Mouse (Mus musculus) liver, embryonic 11.5 days (tissue): ENCODE measurements at regions not wholly inside any gene's neighbourhood (a gene's known extent, or its start where the extent isn't known, plus 50 kb on each side); places are given as distances from the start of the nearest gene placed in this dataset.

ENCODE experiments used
- ATAC-seq: fragments of 200-750 bp; cut with Nextera tagmentation; replicated peaks from 2 replicates; pipeline ENCODE4 v1.8.0; 2017; ENCODE audit warnings: moderate number of reproducible peaks, mild to moderate bottlenecking, moderate TSS enrichment, moderate library complexity; ENCODE audit not compliant: low FRiP score
- DNase-seq: peaks from one replicate; pipeline ENCODE4 v3.0.0-alpha.2; 2017; ENCODE audit warnings: low spot score
- H3K27ac ChIP-seq: fragments of 300-500 bp; sonication (generic); 2 replicates; pipeline ENCODE4 v1.5.1; 2014; ENCODE audit warnings: mild to moderate bottlenecking, low read depth, low read length, control low read depth
- H3K27me3 ChIP-seq: fragments of 300-500 bp; sonication (generic); replicated peaks from 2 replicates; pipeline ENCODE4 v1.6.1; 2014; ENCODE audit warnings: low read length, mixed read lengths; ENCODE audit not compliant: control insufficient read depth, insufficient read depth
- H3K36me3 ChIP-seq: fragments of 300-500 bp; sonication (generic); 2 replicates; pipeline ENCODE4 v1.6.1; 2014; ENCODE audit warnings: mild to moderate bottlenecking, low read length, moderate library complexity, mixed read lengths; ENCODE audit not compliant: control insufficient read depth, insufficient read depth
- H3K4me1 ChIP-seq: fragments of 300-500 bp; sonication (generic); replicated peaks from 2 replicates; pipeline ENCODE4 v1.6.1; 2014; ENCODE audit warnings: low read length, mixed read lengths; ENCODE audit not compliant: control insufficient read depth, insufficient read depth
- H3K4me2 ChIP-seq: fragments of 300-500 bp; sonication (generic); 2 replicates; pipeline ENCODE4 v1.6.1; 2014; ENCODE audit warnings: mild to moderate bottlenecking, control low read depth, moderate library complexity
- H3K4me3 ChIP-seq: fragments of 300-500 bp; sonication (generic); 2 replicates; pipeline ENCODE4 v1.5.1; 2014; ENCODE audit warnings: low read depth, low read length, control low read depth
- H3K9ac ChIP-seq: fragments of 300-500 bp; sonication (generic); 2 replicates; pipeline ENCODE4 v1.6.1; 2014; ENCODE audit warnings: low read depth, low read length, control low read depth
- H3K9me3 ChIP-seq: fragments of 300-500 bp; sonication (generic); 2 replicates; pipeline ENCODE4 v1.6.1; 2016; ENCODE audit warnings: low read length, inconsistent platforms, mixed read lengths; ENCODE audit not compliant: control insufficient read depth
- WGBS: fragments of 180-500 bp; shearing (Covaris S2); extraction: QIAGEN DNeasy Blood & Tissue Kit; methylation state at CpG from one replicate; pipeline ENCODE4 v1.1.7; 2014; 5-methylcytosine and 5-hydroxymethylcytosine counted together

DNA sequence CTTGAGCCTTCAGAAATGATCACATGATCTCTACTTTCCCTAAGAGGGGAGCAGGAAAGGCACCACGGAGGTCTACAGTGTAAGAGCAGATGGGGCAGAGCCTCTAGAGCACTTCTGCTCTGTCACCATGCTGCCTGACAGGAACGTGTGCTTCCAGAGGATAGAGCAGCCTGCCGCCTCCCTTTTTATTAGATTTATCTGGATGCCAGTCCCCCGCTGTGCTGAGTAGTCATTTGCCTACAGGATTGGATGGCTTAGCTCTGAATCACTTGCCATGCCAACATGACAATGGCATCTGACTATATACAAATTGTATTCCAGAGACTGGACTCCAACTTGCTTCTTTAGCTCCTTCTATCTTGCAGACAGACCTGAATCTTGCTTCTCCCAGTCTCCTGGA is 234.2 kb upstream of the Rbfox1 start:
- DNase-seq (no peak), ATAC-seq (no peak)
- H3K4me3 ChIP-seq, result no peak overlapping the region
- 50% methylated on average over 4 of the region's 4 CpGs for WGBS
- no peak overlapping the region for H3K27ac ChIP-seq
- H3K9ac ChIP-seq, result no peak overlapping the region
- no peaks in the 10 kb centered on the region for H3K36me3 ChIP-seq
- no peak overlapping the region for H3K4me2 ChIP-seq
- no peaks in the 10 kb centered on the region for H3K27me3 ChIP-seq
- H3K9me3 ChIP-seq, result no peaks in the 10 kb centered on the region
- no peaks in the 10 kb centered on the region for H3K4me1 ChIP-seq

DNA sequence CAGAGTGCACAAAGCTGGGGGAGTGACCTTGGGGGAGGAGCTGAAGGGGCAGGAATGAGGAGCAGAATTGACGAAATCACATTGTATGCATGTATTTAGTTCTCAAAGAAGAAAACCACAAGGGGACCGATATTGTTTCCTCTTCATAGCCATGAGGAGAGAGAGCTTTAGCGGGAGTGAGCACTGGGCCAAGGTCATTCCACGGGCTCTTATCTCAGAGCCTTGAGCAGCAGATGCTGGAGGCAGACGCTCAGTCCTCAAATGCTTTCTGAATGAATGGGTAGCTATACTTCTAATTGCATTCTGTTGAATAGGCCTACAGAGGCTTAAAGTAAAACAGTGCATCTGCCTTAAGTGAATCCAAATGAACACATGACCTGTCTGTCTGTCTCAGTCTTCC is 245.2 kb upstream of the Rbfox1 start:
- ATAC-seq (no peak), DNase-seq (no peak)
- Histone ChIP-seq H3K36me3 (no peaks in the 10 kb centered on the region), H3K4me2 (no peak overlapping the region), H3K9me3 (no peaks in the 10 kb centered on the region), H3K27ac (no peak overlapping the region), H3K27me3 (no peaks in the 10 kb centered on the region), H3K9ac (no peak overlapping the region), H3K4me1 (no peaks in the 10 kb centered on the region), H3K4me3 (no peak overlapping the region)
- 75% methylated on average over 5 of the region's 5 CpGs for WGBS

DNA sequence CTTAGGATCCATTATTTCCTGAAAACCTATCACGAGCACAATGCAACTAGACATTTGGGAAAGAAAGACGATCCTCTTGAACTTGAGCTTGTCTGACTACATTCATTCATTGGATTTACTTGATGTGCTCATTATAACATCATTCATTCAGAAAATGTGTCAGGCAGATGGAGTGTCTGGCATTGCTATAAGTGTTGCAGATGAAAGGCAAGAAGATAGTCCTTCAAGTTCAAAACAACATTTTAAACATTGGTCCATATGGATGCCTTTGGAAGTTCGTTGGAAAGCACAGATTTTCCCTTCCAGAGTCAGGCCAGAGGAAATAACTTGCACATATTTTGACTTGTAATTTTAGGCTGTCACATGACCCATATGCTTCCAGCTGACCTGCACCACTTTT is 255.2 kb upstream of the Rbfox1 start:
- Histone ChIP-seq H3K27ac (no peak overlapping the region), H3K9ac (no peak overlapping the region), H3K4me1 (no peaks in the 10 kb centered on the region), H3K4me2 (no peak overlapping the region), H3K9me3 (no peaks in the 10 kb centered on the region), H3K4me3 (no peak overlapping the region), H3K27me3 (no peaks in the 10 kb centered on the region), H3K36me3 (no peaks in the 10 kb centered on the region)
- 70% methylated on average over 3 of the region's 3 CpGs for WGBS
- no peak for ATAC-seq
- no peak for DNase-seq

DNA sequence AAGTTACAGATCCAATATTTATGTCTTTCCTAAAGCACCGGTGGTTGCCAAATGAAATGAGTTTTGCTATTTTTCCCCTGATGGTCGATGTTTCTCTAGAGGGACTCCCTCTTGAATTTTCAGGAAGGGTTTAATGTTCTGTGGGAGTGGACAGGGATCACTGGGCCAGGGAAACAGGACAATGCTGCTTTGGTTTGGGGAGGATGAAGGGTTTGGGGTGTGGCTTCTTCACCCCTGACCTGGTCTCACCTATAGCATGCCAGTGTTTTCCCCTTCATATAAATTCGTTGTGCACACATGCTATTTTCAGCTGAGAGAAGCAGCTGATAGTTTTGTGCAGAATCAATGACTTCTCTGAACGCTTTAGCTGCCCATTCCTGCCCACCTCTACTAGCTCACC is 257.2 kb upstream of the Rbfox1 start:
- ATAC-seq (no peak), DNase-seq (no peak)
- no peaks in the 10 kb centered on the region for H3K36me3 ChIP-seq
- no peak overlapping the region for H3K4me2 ChIP-seq
- WGBS, result 70% methylated on average over 4 of the region's 4 CpGs
- H3K9ac ChIP-seq, result no peak overlapping the region
- no peaks in the 10 kb centered on the region for H3K27me3 ChIP-seq
- H3K4me1 ChIP-seq, result no peaks in the 10 kb centered on the region
- no peaks in the 10 kb centered on the region for H3K9me3 ChIP-seq
- H3K27ac ChIP-seq, result no peak overlapping the region
- no peak overlapping the region for H3K4me3 ChIP-seq

DNA sequence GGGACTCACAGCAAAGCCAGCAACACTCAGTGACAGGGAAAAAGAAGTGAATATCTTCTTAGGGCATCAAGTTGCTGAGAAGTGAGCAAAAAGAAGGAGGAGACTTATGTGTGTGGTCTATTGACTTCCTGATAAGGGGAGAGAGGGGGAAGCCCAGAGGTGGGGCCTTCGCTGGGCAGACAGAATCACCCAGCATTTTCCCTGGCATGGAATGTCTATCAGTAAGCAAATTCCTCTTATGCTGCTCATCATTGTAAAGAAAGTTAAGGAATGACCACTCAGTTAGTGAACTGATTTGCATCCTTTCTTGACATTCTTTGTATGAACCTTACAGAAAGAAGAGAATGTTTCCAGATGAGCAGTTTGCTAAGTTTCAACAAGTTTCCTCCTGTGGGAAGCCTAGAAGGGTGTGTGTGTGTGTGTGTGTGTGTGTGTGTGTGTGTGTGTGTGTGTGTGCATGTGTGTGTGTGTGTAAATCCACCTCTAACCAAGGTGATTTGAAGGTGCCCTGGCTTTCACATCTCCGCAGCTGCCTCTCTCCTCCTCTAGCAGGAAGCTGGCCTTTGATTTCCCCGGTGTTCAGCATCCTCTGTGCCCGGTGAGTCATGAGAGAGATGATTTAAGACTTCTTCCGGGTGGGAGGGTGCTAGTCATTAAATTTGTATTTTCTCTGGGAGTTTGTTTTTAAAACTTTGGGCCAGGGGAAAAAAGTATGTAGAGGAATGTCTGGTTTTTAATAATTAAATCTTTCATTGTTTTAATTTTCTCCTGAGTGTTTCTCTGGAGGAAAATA is 257.8 kb upstream of the Rbfox1 start:
- 45% methylated on average over 5 of the region's 5 CpGs for WGBS

DNA sequence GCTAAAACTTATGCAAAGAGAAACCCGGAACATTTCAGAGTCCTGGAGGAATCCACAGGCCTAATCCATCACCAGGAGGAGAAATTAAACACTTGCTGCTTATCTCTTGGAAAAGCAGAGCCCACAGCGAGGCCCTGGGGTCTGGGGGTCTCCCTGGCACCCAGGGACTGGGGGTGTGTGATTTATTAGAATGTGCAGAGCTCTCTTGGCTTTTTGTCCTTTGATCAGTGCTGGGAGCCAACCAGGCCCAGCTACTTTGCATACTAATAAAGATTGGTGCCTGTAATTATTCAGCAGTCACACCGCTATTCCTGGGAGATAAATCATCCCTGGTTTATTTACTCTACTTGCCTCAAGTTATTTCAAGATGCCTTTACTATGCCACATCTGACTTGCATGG is 260.0 kb upstream of the Rbfox1 start:
- H3K27me3 ChIP-seq, result no peaks in the 10 kb centered on the region
- H3K9ac ChIP-seq, result no peak overlapping the region
- H3K27ac ChIP-seq, result no peak overlapping the region
- H3K9me3 ChIP-seq, result no peaks in the 10 kb centered on the region
- ATAC-seq, result no peak
- no peaks in the 10 kb centered on the region for H3K4me1 ChIP-seq
- H3K4me2 ChIP-seq, result no peak overlapping the region
- WGBS, result 48% methylated on average over 3 of the region's 3 CpGs
- no peaks in the 10 kb centered on the region for H3K36me3 ChIP-seq
- no peak for DNase-seq
- H3K4me3 ChIP-seq, result no peak overlapping the region

More for the DNA sequence above, 257.8 kb upstream of the Rbfox1 start:
- H3K4me1 ChIP-seq, result no peaks in the 10 kb centered on the region
- no peaks in the 10 kb centered on the region for H3K36me3 ChIP-seq
- no peak overlapping the region for H3K4me3 ChIP-seq
- no peak overlapping the region for H3K9ac ChIP-seq
- no peak overlapping the region for H3K27ac ChIP-seq
- ATAC-seq (no peak), DNase-seq (no peak)
- H3K9me3 ChIP-seq, result no peaks in the 10 kb centered on the region
- no peaks in the 10 kb centered on the region for H3K27me3 ChIP-seq
- no peak overlapping the region for H3K4me2 ChIP-seq

DNA sequence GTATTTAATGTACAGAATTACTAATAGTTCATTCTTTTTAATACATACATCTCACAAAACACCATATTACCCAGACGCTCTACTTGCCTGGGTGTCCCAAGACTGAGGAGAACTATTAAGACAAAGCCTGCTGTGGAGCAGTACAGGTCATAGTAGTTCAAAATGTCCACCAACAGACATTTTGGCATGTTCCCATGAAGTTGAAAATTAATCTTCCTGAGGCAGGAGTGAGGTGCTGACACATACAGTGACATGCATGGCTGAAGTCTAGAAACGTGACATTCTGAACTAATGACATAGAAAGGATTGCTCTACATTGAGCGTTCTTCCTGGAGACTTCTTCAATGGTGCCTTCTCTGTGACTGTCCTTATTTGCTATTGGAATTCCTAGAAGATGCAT is 264.6 kb upstream of the Rbfox1 start:
- Histone ChIP-seq H3K4me1 (no peaks in the 10 kb centered on the region), H3K4me2 (no peak overlapping the region), H3K4me3 (no peak overlapping the region), H3K9ac (no peak overlapping the region), H3K27me3 (no peaks in the 10 kb centered on the region), H3K36me3 (no peaks in the 10 kb centered on the region), H3K27ac (no peak overlapping the region), H3K9me3 (no peaks in the 10 kb centered on the region)
- no peak for ATAC-seq
- WGBS, result 87% methylated on average over 3 of the region's 3 CpGs
- no peak for DNase-seq

DNA sequence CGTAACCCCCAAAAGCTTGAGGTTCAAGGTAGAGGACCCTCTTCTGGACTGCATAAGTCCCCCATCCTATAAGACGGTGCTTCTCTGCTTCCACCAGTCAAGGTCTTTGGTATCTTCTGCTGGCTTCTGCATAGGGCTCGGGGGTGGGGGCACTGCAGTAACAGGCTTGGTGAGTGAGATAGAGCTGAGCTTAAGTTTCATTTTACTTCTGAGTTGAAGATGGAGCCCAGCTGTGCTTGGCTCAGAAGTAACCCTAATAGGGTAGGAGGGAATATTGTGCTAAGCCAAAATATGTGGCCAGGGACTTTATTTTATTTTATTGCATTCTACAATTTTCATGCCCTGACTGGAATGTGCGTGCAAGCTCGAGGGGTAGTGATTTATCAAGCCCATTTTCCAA is 268.8 kb upstream of the Rbfox1 start:
- Histone ChIP-seq H3K4me1 (no peaks in the 10 kb centered on the region), H3K9ac (no peak overlapping the region), H3K4me2 (no peak overlapping the region), H3K27me3 (no peaks in the 10 kb centered on the region), H3K9me3 (no peaks in the 10 kb centered on the region), H3K4me3 (no peak overlapping the region), H3K36me3 (no peaks in the 10 kb centered on the region), H3K27ac (no peak overlapping the region)
- ATAC-seq, result no peak
- WGBS, result 71% methylated on average over 5 of the region's 5 CpGs
- no peak for DNase-seq

DNA sequence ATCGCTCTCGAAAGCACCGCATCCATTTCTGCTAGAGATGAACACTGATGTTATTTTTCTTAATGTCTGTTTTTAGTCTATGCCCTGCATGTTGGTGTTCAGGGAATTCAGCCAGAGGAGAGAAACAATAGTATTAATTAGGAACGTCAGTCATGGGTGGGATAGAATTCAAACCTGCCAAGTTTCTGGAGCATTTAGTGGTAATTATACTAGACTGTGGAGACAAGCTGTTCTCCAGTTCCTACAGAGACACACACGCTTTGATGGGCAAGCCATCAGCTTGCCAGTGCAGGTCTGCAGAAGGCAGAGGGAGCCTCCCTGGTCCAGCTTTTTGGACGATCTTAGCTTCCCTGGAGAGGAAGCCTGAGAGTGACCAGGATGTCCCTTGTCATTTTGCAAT is 289.8 kb upstream of the Rbfox1 start:
- no peaks in the 10 kb centered on the region for H3K36me3 ChIP-seq
- no peak overlapping the region for H3K4me2 ChIP-seq
- H3K27me3 ChIP-seq, result no peaks in the 10 kb centered on the region
- no peak for DNase-seq
- no peaks in the 10 kb centered on the region for H3K9me3 ChIP-seq
- H3K9ac ChIP-seq, result no peak overlapping the region
- 75% methylated on average over 6 of the region's 6 CpGs for WGBS
- H3K4me1 ChIP-seq, result no peaks in the 10 kb centered on the region
- H3K27ac ChIP-seq, result no peak overlapping the region
- no peak for ATAC-seq
- H3K4me3 ChIP-seq, result no peak overlapping the region
